Mouse (Mus musculus) gonadal fat pad, adult 2 months (tissue): ENCODE measurements around the gene Cks1b. TPM values are rescaled to one million over a fixed set of nuclear protein-coding genes. Genes with fewer than 3 reads are reported as not detected.

ENCODE experiments used
- DNase-seq: peaks from one replicate; pipeline ENCODE4 v3.0.0-alpha.2; 2012; ENCODE audit warnings: low read depth
- polyA plus RNA-seq: library from polyadenylated mRNA; depleted of rRNA; stranded (reverse); fragments of >200 nt; gene quantifications from 2 replicates; pipeline ENCODE4 v1.2.3, GENCODE M21; 2012

Gene Cks1b
- polyA plus RNA-seq, 1 experiment: 51.7 TPM

- no peak for DNase-seq
Observed at GRCm38 (mm10) chr3:89395806-89396653, 22.2 kb downstream of the Cks1b start.

GRCm38 (mm10) chr3:89395419-89395805 lies 22.8 kb downstream of the Cks1b start:
- DNase-seq: no peak

GRCm38 (mm10) chr3:89394894-89395256 lies 23.3 kb downstream of the Cks1b start:
- DNase-seq: no peak

- no peak for DNase-seq
Observed at GRCm38 (mm10) chr3:89394006-89394893, 23.9 kb downstream of the Cks1b start, which contains the start of gene Zbtb7b. Zbtb7b (minus strand) TSS chr3:89394776.

GRCm38 (mm10) chr3:89393605-89394004 lies 24.6 kb downstream of the Cks1b start:
- no peak for DNase-seq

GRCm38 (mm10) chr3:89392871-89393311 lies 25.3 kb downstream of the Cks1b start:
- DNase-seq: no peak

- DNase-seq: no peak
Observed at GRCm38 (mm10) chr3:89391663-89392511, 26.3 kb downstream of the Cks1b start.

GRCm38 (mm10) chr3:89390699-89391662 lies 27.2 kb downstream of the Cks1b start:
- no peak for DNase-seq

- DNase-seq: no peak
Observed at GRCm38 (mm10) chr3:89390111-89390515, 28.1 kb downstream of the Cks1b start.

- no peak for DNase-seq
Observed at GRCm38 (mm10) chr3:89388901-89389740, 29.1 kb downstream of the Cks1b start.

GRCm38 (mm10) chr3:89388134-89388881 lies 29.9 kb downstream of the Cks1b start:
- no peak for DNase-seq

- no peak for DNase-seq
Observed at GRCm38 (mm10) chr3:89387632-89388031, 30.6 kb downstream of the Cks1b start.

- no peak for DNase-seq
Observed at GRCm38 (mm10) chr3:89386438-89387420, 31.5 kb downstream of the Cks1b start.

GRCm38 (mm10) chr3:89385451-89385850 lies 32.7 kb downstream of the Cks1b start:
- no peak for DNase-seq

- no peak for DNase-seq
Observed at GRCm38 (mm10) chr3:89384331-89385076, 33.7 kb downstream of the Cks1b start.

- no peak for DNase-seq
Observed at GRCm38 (mm10) chr3:89383651-89384255, 34.4 kb downstream of the Cks1b start.
